Mouse (Mus musculus) thymus, postnatal 4 days (tissue): ENCODE results near the gene Btbd16.

Experiments
- DNase-seq: peaks from one replicate; pipeline ENCODE4 v3.0.0; 2021

The Btbd16 gene

DNA sequence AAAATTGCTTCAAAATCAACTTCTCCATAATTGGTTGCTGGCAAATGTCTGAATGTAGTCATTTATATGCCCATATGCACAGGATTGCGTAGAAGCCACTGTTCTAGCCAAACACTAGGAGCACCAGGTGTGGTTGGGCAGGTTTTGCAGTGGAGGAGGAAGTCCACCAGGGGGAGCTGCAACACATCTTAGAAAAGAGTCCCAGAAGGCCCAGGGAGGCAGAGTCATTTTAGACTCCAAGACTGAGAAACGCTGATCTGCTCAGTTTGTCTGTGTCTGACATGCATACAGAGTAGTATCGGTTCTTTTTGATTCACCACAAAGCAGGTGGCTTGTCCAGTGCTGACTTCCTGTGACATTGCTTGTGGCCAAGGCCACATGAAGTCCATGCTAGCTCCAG is 3.2 kb upstream of the Btbd16 start:
- peak; percentile 92 for DNase-seq

- peak; percentile 81 for DNase-seq
Measured at GRCm38 (mm10) chr7:130773171-130773830, 568 bp upstream of the Btbd16 start.

DNA sequence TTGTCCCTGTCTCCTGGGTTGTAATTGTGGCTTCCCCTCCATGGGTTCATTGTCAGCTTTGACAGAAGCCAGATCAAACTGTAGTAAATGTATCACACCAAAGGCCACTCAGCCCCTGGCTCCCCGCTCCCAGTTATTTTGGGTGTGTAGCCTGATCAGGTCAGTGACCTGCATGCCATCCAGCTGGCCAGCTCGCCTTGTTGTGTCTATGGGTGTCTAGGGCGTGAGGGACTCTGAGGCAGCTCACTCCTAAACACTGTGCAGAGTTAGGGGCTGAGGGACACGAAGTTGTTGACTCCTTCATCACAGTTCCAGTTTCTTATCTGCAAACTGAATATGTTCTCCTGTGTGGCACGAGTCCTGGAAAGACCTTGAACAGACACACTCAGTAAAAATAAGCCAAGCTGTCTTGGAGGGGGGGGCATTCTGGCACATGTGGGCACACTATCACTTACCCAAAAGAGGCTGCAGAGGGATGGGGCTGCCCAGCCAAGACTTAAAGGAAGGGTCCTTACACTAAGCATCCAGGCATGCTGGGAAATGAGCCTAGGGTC is 7.1 kb downstream of the Btbd16 start:
- no peak for DNase-seq

- DNase-seq: no peak
Measured at GRCm38 (mm10) chr7:130782501-130783050, 8.7 kb downstream of the Btbd16 start.

DNA sequence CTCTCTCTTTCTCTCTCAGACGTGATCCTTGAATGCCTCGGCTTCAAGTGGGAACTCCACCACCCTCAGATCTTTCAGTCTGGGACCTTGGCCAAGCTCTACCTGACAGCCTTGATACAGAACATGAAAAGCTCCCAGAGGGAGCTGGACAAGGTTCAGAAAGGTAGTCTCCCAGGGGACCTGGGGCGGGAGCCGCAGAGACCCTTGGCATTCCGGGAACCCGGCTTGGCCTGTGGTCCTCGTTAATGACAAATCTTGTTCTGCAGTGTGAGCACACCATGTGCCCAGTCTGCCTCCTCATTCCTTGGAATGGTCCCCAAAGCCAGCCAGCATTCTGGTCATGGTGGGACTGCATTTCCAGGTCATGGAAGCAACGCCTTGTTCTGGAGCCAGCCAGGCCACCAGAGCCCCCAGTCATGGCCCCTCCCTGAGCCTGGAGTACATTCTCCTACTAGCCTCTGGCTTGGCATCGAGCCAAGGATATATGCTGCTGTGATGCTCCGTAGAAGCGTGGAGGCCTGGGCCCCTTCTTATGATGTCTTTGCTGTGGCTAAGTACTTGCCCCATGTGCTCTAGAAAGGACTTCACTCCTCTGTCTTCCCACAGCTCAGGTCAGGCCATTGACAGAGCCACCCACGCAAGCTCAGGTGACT is 12.2 kb downstream of the Btbd16 start:
- no peak for DNase-seq

DNA sequence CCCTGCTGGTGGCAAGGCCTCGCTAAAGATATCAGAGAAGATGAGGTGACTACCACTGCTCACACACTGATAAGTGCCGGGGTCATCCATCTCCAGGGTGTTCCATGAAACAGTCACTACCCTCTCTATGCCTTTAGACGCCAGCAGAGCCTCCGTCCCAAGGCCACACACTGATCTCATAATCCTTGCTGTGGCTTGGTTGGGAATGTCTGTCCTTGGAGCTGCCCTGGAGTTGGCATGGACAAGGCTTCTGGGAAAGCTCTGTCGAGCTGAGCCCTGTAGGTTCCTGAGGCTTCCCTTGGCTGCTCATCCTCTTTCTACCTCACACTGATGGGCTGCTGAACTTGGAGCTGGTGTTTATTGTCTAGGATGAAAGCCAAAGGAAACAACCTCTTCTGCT is 12.8 kb downstream of the Btbd16 start:
- no peak for DNase-seq

DNA sequence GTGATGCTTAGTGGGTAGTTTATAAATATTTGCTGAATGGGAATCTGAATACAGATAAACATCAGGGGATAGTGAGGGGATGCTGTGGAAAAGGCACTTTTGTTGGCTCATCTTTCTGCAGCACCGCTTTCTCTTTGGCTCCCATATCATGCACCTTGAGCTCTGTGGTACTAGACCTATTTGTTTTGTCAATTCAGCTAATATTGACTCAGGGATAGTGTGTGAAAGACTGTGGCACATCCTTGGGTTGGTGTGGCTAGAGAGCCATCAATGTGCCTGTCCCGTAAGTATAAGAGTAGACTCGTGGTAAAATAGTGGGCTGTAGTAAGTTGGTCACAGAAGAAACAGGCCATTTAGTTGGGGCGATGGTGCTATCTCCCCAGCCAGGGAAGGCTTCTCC is 13.7 kb downstream of the Btbd16 start:
- DNase-seq: no peak

GRCm38 (mm10) chr7:130788950-130789349 is 15.1 kb downstream of the Btbd16 start:
- no peak for DNase-seq

DNA sequence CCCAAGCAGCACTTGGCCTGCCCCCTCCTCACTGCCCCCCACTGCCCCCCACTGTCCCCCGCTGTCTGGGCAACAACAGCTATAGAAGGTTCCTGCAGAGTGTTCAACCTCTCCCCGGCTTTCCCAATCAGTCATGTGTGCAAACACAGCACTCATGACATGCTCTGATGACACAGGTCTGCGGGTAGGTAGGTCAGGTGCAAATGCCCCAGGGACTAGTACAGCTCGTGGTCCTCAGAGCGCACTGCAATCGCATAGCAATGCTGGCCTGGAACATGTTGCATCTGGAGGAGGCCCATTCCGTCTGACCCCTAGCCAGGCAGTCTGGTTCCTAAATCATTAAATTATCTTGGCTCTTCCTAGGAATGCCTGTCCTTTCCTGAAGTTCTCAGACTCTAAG is 15.6 kb downstream of the Btbd16 start:
- no peak for DNase-seq

DNA sequence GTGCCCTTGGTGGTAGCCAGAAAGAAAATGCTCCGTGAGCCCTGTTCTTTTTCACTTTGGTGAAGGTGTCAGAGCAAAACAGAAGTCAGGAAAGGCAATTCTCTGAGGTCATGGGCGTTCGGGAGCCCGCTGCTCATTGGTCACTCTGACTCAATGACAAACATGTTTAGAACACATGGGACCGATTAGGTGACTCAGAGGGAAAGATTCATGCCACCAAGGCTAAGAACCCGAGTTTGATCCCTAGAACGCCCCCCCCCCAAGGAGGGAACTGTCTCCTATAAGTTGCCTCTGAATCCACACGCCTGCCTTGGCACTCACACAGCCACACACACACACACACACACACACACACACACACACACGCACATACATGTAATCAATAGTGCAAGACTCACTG is 19.8 kb downstream of the Btbd16 start:
- no peak for DNase-seq

- DNase-seq: peak; percentile 69
Measured at GRCm38 (mm10) chr7:130796786-130797185, 22.9 kb downstream of the Btbd16 start.

DNA sequence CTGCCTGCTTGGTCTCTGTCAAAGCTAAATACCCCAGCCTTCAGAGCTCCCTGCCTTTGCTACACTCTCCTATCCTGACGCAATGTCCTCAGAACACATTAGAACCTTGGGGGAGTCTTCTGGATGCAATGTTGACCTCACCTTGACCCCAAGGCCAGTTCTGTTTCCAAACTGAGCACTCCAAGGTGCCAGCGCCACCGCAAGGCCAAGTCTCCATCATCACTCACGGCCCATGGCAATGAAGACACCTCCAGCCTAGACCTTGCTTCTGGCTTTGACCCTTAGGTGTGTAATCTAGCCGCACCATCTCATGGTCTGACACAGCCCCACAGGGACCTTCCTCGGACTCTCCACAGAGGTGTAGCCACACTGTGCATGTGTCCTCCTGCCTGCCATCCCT is 23.7 kb downstream of the Btbd16 start:
- no peak for DNase-seq

DNA sequence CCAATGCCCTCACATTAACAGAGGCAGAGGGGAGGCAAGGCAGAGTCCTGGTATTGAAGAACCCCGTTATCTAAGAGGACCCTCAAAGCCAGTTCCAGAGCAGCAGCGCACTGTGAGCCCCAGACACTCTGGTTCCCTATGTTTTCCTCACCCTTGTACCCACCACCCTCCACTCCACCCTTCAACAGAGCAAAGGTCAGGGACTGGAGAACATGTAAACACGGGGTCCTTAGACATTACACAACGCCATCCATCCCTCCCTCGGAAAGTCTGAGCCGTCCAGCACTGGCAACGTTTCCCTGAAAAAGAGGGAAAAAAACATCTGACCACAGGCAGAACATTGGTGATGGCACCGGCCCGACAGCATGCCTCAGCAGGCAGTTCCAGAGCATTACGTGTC is 25.5 kb downstream of the Btbd16 start:
- DNase-seq: no peak

DNA sequence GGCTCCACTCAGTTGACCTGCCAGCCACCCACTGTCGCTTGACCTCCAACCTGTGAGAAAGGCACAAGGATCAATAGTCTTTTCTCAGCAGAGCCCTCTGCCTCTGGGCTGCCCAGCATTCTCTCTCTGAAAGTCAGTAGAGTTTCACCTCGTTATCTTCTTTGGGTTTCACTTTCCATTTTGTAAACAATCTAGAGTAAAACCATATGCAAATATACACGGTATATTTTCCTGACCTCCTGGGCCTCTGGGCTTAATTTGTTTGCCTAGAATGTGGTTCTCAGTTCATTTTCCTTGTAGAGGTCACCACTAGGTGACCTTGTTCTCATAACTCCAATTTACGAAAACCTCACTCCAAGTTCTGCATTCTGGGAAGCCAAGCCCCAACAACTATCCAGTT is 26.8 kb downstream of the Btbd16 start:
- no peak for DNase-seq

GRCm38 (mm10) chr7:130801811-130802210 is 27.9 kb downstream of the Btbd16 start:
- no peak for DNase-seq

DNA sequence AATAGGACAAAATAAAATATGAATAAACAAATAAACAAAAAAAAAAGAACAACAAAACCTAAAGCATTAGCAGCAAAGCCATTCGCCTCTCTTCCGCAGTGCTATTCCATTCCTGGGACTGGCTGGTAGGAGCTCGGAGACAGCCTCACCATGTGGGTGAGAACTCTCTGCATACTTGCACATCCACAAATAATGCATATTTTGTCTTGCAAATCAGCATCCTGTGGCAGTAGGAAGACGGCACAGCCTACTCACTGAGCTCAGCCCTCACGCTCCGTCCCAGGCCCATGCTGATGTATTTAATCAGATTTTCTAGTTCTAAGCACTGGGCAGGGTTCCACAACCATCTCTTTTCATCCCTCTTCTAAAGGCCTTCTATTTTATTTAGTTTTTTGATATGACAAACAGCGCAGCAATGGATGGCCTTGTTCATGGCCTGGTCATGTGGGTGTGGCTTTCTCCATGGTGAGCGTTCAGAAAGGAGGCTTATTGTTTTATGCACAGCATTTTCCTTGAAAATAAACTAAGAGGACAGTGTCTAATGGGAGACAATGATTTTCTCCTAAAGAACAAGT is 29.5 kb downstream of the Btbd16 start:
- no peak for DNase-seq

DNA sequence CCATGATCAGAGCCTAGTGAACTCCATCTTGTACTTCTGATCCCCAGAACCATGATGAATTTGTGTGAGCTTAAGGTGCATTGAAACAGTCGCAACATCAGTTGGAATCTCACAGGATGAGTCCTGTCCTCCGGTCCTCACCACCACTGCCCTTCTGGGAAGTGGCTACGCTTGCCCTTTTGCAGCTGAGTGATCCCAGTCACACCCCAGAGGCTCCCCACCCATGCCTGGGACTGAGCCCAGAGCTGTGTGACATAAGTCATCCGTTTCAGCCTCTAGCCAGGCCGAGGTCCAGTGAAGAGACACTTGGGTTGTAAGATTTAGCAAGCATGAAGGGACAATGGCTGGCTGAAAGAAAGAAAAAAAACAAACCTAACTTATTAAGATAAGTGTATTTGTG is 31.1 kb downstream of the Btbd16 start:
- no peak for DNase-seq

GRCm38 (mm10) chr7:130807749-130808148 is 33.9 kb downstream of the Btbd16 start:
- no peak for DNase-seq

DNA sequence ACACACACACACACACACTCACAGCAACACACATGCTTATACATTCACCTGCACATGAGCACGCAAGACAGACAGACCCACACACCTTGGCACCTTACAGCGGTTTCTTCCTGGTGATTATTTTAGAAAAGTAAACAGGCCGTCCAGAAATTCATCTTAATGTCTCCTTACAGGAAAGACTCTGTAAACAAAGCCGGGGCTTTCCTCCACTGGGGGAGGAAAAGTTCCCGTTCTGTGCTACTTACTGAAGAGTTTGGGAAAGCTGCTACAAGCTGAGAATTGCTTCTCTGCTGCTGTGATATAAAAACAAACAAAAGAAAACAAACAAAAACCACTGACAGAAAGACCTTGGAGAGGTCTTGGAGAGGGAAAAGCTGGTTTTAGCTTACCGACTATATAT is 34.8 kb downstream of the Btbd16 start:
- DNase-seq: no peak

- DNase-seq: no peak
Measured at GRCm38 (mm10) chr7:130810238-130810637, 36.4 kb downstream of the Btbd16 start.

- DNase-seq: no peak
Measured at GRCm38 (mm10) chr7:130812407-130812806, 38.5 kb downstream of the Btbd16 start.

- no peak for DNase-seq
Measured at GRCm38 (mm10) chr7:130815601-130816000, 41.7 kb downstream of the Btbd16 start.

GRCm38 (mm10) chr7:130816243-130816642 is 42.4 kb downstream of the Btbd16 start:
- DNase-seq: no peak

- no peak for DNase-seq
Measured at GRCm38 (mm10) chr7:130818813-130819212, 44.9 kb downstream of the Btbd16 start.
